Comparison of ENCODE assay signal across 9 mouse cellular contexts in genomic region chr17:51811086-51811868, GRCm38 (mm10). TPM values are rescaled to one million over a fixed set of nuclear protein-coding genes. Genes with fewer than 3 reads are reported as not detected.
DNase-seq lines count a peak whose midpoint lies in the region; ATAC-seq and TF ChIP-seq lines count a peak whose summit lies in the region.
"Had no signal": no experiment of that assay in that cellular context is flagged by ENCODE, and none has a peak within 500 bp of the region (broad histone marks: within the 10 kb centered on the region; RNA-seq: fewer than 3 reads in every experiment).

No protein-coding gene starts in this region.

- intact Hi-C loops in left cerebral cortex, adult 2 months (cut with DNase I), result loop anchor here (5.0 to 10.0 kb wide), 2 partner anchors 636 to 651 kb away; partner anchors contain the start of gene Tbc1d5

- peaks cover 2% of the 10 kb centered on the region for H3K4me1 ChIP-seq in cerebellum, adult 2 months (ENCODE audit: control insufficient read depth, insufficient read depth, low read length)
- H3K4me1 ChIP-seq in hindbrain, embryonic 16.5 days (ENCODE audit: control insufficient read depth, insufficient read depth, low read depth, low read length), result peaks cover 13% of the 10 kb centered on the region
- 0 out of 2 replicates have a peak, but pooled peaks cover 5% of the 10 kb centered on the region for H3K4me1 ChIP-seq in liver, embryonic 13.5 days (replicated peaks)
- peaks cover 7% of the 10 kb centered on the region; the same call in 1 of the 2 replicates for H3K4me1 ChIP-seq in neural tube, embryonic 12.5 days

- peak overlapping the region; percentile 86 for H3K4me3 ChIP-seq in left cerebral cortex, adult 2 months
- peak overlapping the region; percentile 96 for H3K4me3 ChIP-seq in cerebellum, adult 2 months (replicated peaks; ENCODE audit: insufficient read depth, low read depth, low read length)
- H3K4me3 ChIP-seq in hindbrain, embryonic 16.5 days (ENCODE audit: low read length), result peak overlapping the region; percentile 94
- H3K4me3 ChIP-seq in liver, embryonic 13.5 days (replicated peaks), result peak overlapping the region; percentile 65
- H3K4me3 ChIP-seq in neural tube, embryonic 12.5 days, result peak overlapping the region; percentile 89

- 3% methylated on average over 8 of the region's 8 CpGs for WGBS in cerebellum, adult 2 months
- WGBS in hindbrain, embryonic 16.5 days, result 6% methylated on average over 8 of the region's 8 CpGs
- 5% methylated on average over 8 of the region's 8 CpGs for WGBS in liver, embryonic 13.5 days (ENCODE audit: insufficient replicate concordance)
- WGBS in neural tube, embryonic 12.5 days, result 4% methylated on average over 8 of the region's 8 CpGs

- H3K4me2 ChIP-seq in hindbrain, embryonic 16.5 days (ENCODE audit: low read length), result peak overlapping the region; percentile 71
- H3K4me2 ChIP-seq in liver, embryonic 13.5 days, result peak overlapping the region; percentile 82
- peak overlapping the region; percentile 69 for H3K4me2 ChIP-seq in neural tube, embryonic 12.5 days (replicated peaks)

- DNase-seq in left cerebral cortex, adult 2 months (ENCODE audit: extremely low spot score in 1 of 2, low spot score in 2 of 2), result peak in 1 of 2 experiments; percentile 35
- DNase-seq in left cerebral cortex, adult 8-10 months (ENCODE audit: low spot score in 2 of 2), result no peak
- peak; percentile 75 to 76 for DNase-seq in cerebellum, adult 2 months
- DNase-seq in forelimb bud, embryonic 11.5 days (ENCODE audit: low read depth, low spot score), result peak; percentile 48
- DNase-seq in liver, embryonic 13.5 days, result no peak
- DNase-seq in right cerebral cortex, postnatal 14 days, result no peak

- no peak for TF ChIP-seq CTCF in left cerebral cortex, adult 2 months (IDR thresholded peaks at IDR 0.05)
- TF ChIP-seq CTCF in cerebellum, adult 2 months (IDR thresholded peaks at IDR 0.05; ENCODE audit: borderline replicate concordance, insufficient read depth, low read depth, low read length), result no peak

- no peaks in the 10 kb centered on the region for H3K9me3 ChIP-seq in hindbrain, embryonic 16.5 days (ENCODE audit: control insufficient read depth, low read length)
- no peaks in the 10 kb centered on the region for H3K9me3 ChIP-seq in liver, embryonic 13.5 days (replicated peaks)
- no peaks in the 10 kb centered on the region for H3K9me3 ChIP-seq in neural tube, embryonic 12.5 days

- no peaks in the 10 kb centered on the region for H3K27me3 ChIP-seq in cerebellum, adult 2 months (ENCODE audit: control insufficient read depth, insufficient read depth, low read length)
- H3K27me3 ChIP-seq in hindbrain, embryonic 16.5 days (replicated peaks; ENCODE audit: control insufficient read depth, insufficient read depth, low read length), result no peaks in the 10 kb centered on the region
- H3K27me3 ChIP-seq in liver, embryonic 13.5 days, result peaks cover 35% of the 10 kb centered on the region
- no peaks in the 10 kb centered on the region for H3K27me3 ChIP-seq in neural tube, embryonic 12.5 days (replicated peaks)

- H3K9ac ChIP-seq in hindbrain, embryonic 16.5 days (ENCODE audit: low read depth, low read length), result peak overlapping the region; percentile 91
- no peak overlapping the region for H3K9ac ChIP-seq in liver, embryonic 13.5 days
- H3K9ac ChIP-seq in neural tube, embryonic 12.5 days, result peak overlapping the region; percentile 94

- peak overlapping the region; percentile 92 for H3K27ac ChIP-seq in left cerebral cortex, adult 2 months
- no peak overlapping the region for H3K27ac ChIP-seq in cerebellum, adult 2 months (ENCODE audit: insufficient read depth, low read length)
- H3K27ac ChIP-seq in hindbrain, embryonic 16.5 days (ENCODE audit: low read depth, low read length), result peak overlapping the region; percentile 58
- no peak overlapping the region for H3K27ac ChIP-seq in liver, embryonic 13.5 days
- H3K27ac ChIP-seq in neural tube, embryonic 12.5 days, result no peak overlapping the region

- no peaks in the 10 kb centered on the region for H3K36me3 ChIP-seq in hindbrain, embryonic 16.5 days (ENCODE audit: control insufficient read depth, insufficient read depth, low read length)
- no peaks in the 10 kb centered on the region for H3K36me3 ChIP-seq in liver, embryonic 13.5 days
- 0 out of 2 replicates have a peak, but pooled peaks cover 5% of the 10 kb centered on the region for H3K36me3 ChIP-seq in neural tube, embryonic 12.5 days
- H3K36me3 ChIP-seq: G1E had no signal

- no peak for ATAC-seq in hindbrain, embryonic 16.5 days
- ATAC-seq in liver, embryonic 13.5 days (ENCODE audit: low read depth), result no peak
- no peak for ATAC-seq in neural tube, embryonic 12.5 days (ENCODE audit: low FRiP score, low read depth)

- TF ChIP-seq POLR2A in cerebellum, adult 2 months (IDR thresholded peaks at IDR 0.05; ENCODE audit: borderline replicate concordance, insufficient read depth, low read length), result no peak

RNA-seq across cellular contexts. Expression of gene Satb1, which starts 21.8 kb away (rescaled TPM):
- 100 to 1,000 TPM; 127 to 132 TPM for total RNA-seq in left cerebral cortex, adult 2 months (2021)
- 100 to 1,000 TPM; 108 to 134 (median 114) TPM for total RNA-seq in left cerebral cortex, adult 8-10 months (2022)
- polyA plus RNA-seq in cerebellum, adult 2 months (2012; rRNA removed), result 23.6 and 24.1 TPM in 2 replicates
- polyA plus RNA-seq in hindbrain, embryonic 16.5 days (2015; fragmentation: Nextera tagmentation; extraction: Ambion mirVana), result 27.4 and 33.7 TPM in 2 replicates
- 1.2 and 1.6 TPM in 2 replicates for polyA plus RNA-seq in liver, embryonic 13.5 days (2015; fragmentation: Nextera tagmentation; extraction: Ambion mirVana)
- 36.5 and 37.1 TPM in 2 replicates for polyA plus RNA-seq in neural tube, embryonic 12.5 days (2016; fragmentation: Nextera tagmentation; extraction: Ambion mirVana)
- polyA plus RNA-seq: G1E had no signal

Comparison
In these comparisons a context has a peak if more than half of its experiments do, and no peak if none do; other contexts are left out.
1. DNase-seq: peak in cerebellum, adult 2 months (2 of 2) and forelimb bud, embryonic 11.5 days (single experiment); none in left cerebral cortex, adult 8-10 months (0 of 2), liver, embryonic 13.5 days (single experiment) and right cerebral cortex, postnatal 14 days (single experiment).
2. H3K27ac ChIP-seq: peak in left cerebral cortex, adult 2 months (single experiment) and hindbrain, embryonic 16.5 days (single experiment); none in cerebellum, adult 2 months (single experiment), liver, embryonic 13.5 days (single experiment) and neural tube, embryonic 12.5 days (single experiment).
3. Peak in every context shown above with its lines, with median percentiles within 50 percentile points of each other: H3K4me3 ChIP-seq and H3K4me2 ChIP-seq.